Mouse (Mus musculus): ENCODE data around the gene Ppp1r37. TPM values are rescaled to one million over a fixed set of nuclear protein-coding genes. Genes with fewer than 3 reads are reported as not detected.

Ppp1r37 gene
- polyA plus RNA-seq, 1 experiment = 25.7 TPM

DNA sequence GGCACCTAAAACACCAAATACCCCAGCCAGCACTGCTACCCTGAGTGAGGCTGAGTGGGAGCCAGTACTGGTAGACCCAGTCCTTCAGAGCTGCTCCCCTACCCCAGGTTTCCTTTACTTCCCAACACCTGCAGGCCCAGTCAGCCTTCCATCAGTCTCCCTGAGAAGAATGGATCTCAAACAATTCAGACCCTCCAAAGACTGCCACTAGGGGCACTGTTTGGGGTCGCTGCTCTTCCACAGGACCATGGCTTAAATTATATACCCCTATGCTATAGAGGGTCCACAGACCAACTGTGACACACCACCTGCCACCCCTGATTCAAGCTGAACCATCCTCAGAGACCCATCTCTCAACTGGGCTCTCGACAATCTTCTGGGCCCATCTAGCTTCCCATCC lies 3.9 kb downstream of the Ppp1r37 start:
- Histone ChIP-seq H3K4me1 (ENCODE audit: control insufficient read depth, insufficient read depth, low read length) (peaks cover 43% of the 10 kb centered on the region), H3K27ac (ENCODE audit: insufficient read depth, low read depth, low read length) (peak overlapping the region; percentile 73), H3K4me3 (ENCODE audit: insufficient read depth, low read length) (no peak overlapping the region; the same call in 1 of the 2 replicates)
- TF ChIP-seq POLR2A (IDR thresholded peaks at IDR 0.05; ENCODE audit: borderline replicate concordance, low read depth, low read length) (no peak), CTCF (IDR thresholded peaks at IDR 0.05; ENCODE audit: low read depth, low read length) (no peak)

DNA sequence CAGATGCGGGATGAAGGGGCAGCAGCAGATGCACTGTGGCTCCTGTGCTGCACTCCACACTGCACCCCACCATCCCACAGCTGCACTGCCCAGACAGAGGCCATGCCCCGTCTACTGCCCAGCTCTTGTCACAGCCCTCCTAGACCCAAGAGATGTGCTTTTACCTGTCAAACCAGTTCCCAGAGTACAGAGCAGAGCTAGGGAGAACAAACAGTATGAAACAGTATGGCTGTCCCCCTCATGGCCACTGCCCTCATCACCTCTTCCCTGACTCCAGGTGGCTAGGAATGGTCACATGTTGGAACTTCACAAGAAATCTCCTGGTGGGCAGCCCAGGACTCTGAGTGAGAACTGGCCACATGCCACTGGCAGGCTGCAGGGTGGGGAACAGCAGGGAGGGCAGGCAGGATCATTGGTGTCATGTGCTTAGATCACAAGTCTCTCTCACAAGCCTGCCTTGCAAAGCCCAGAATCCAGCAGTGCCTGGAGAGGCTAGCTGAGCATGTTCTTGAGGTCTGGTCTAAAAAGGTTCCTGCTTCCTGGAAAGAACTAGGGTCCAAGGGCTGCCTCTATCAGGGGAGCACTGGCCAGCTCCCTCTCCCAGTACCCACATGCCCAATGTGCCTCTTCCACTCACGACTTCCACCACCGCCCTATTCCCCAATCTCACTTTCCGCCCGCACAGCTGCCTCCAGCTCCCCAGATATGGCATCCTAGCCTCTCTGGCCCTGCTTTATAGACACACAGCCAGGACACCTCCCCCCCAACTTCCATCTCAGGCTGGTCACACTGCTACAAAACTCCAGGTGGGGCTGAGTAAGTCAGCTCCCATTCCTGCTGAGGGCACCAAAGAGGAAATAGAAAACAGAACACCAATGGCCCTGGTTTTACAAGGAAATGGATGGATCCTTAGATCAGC lies 4.6 kb downstream of the Ppp1r37 start:
- H3K27ac ChIP-seq (ENCODE audit: insufficient read depth, low read depth, low read length) = peak overlapping the region; percentile 73
- TF ChIP-seq CTCF (IDR thresholded peaks at IDR 0.05; ENCODE audit: low read depth, low read length) = no peak
- no peak for TF ChIP-seq POLR2A (IDR thresholded peaks at IDR 0.05; ENCODE audit: borderline replicate concordance, low read depth, low read length)
- peaks cover 48% of the 10 kb centered on the region for H3K4me1 ChIP-seq (ENCODE audit: control insufficient read depth, insufficient read depth, low read length)

DNA sequence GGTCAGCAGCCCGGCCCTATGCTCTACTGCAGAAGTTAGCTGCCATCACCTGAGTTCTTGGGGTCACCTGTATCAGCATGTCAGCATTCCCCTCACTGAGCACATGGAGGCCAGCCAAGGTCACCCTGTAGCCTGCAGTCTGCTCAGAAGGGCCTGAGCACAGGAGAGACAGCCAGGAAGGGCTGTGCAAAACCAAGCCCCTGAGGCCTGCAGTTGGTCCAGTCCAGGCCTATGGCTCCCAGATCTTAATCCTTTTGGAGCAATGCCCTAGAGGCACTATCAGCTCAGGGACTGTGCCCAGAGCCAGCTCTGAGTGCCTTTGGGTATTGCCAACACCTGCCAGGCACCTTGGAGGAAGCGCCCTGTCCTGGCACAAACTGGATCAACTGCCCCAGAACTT lies 5.8 kb downstream of the Ppp1r37 start:
- H3K4me1 ChIP-seq (ENCODE audit: control insufficient read depth, insufficient read depth, low read length) = peaks cover 56% of the 10 kb centered on the region
- H3K27ac ChIP-seq (ENCODE audit: insufficient read depth, low read depth, low read length) = no peak overlapping the region
- TF ChIP-seq CTCF (IDR thresholded peaks at IDR 0.05; ENCODE audit: low read depth, low read length) (no peak), POLR2A (IDR thresholded peaks at IDR 0.05; ENCODE audit: borderline replicate concordance, low read depth, low read length) (no peak)

More for the DNA sequence above, 4.6 kb downstream of the Ppp1r37 start:
- no peak overlapping the region for H3K4me3 ChIP-seq (ENCODE audit: insufficient read depth, low read length)

DNA sequence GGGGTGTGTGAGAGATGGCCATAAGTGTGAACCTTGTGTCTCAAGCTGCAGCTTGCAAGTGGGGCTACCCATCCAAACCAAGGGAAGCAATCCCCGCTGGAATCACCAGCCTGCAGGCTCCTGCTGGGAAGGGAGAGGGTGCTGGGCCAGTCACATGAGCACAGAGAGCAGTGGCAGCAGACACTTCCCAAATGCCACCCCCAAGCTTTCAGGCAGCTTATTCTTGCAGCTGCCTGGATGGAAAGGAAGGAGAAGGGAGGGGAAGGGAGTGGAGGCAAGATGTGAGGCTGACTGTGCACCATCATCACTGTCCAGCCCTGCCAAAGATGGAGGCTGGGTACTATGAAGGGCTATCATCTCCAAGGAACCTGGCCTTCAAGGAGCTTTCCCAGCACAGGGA lies 8.7 kb downstream of the Ppp1r37 start:
- Histone ChIP-seq H3K4me3 (ENCODE audit: insufficient read depth, low read length) (no peak overlapping the region), H3K4me1 (ENCODE audit: control insufficient read depth, insufficient read depth, low read length) (peaks cover 52% of the 10 kb centered on the region), H3K27ac (ENCODE audit: insufficient read depth, low read depth, low read length) (peak overlapping the region; percentile 26; the same call in 1 of the 2 replicates)
- TF ChIP-seq POLR2A (IDR thresholded peaks at IDR 0.05; ENCODE audit: borderline replicate concordance, low read depth, low read length) (no peak), CTCF (IDR thresholded peaks at IDR 0.05; ENCODE audit: low read depth, low read length) (no peak)

More for the DNA sequence above, 5.8 kb downstream of the Ppp1r37 start:
- H3K4me3 ChIP-seq (ENCODE audit: insufficient read depth, low read length) = no peak overlapping the region

DNA sequence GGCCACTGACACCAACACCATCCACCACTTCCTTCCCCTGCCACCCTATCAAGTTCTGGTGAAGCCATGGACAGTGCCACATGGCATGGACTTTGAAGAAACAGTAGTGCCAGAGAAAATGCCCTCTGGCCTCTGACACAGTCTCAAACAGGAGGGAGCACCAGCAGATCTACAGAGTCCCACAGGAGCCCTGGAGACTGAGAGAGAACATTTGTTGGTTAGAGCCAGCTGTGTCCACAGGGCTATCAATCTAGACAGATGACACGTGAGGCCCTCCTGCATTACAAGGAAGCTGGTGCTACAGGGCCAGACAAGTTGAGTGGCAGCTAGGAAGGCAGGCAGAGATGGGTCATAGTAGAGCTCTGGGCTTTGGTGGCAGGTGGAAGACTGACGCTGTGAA lies 10.4 kb downstream of the Ppp1r37 start:
- no peak for TF ChIP-seq CTCF (IDR thresholded peaks at IDR 0.05; ENCODE audit: low read depth, low read length)
- TF ChIP-seq POLR2A (IDR thresholded peaks at IDR 0.05; ENCODE audit: borderline replicate concordance, low read depth, low read length) = no peak
- H3K4me3 ChIP-seq (ENCODE audit: insufficient read depth, low read length) = no peak overlapping the region
- no peak overlapping the region for H3K27ac ChIP-seq (ENCODE audit: insufficient read depth, low read depth, low read length)
- H3K4me1 ChIP-seq (ENCODE audit: control insufficient read depth, insufficient read depth, low read length) = peaks cover 34% of the 10 kb centered on the region

DNA sequence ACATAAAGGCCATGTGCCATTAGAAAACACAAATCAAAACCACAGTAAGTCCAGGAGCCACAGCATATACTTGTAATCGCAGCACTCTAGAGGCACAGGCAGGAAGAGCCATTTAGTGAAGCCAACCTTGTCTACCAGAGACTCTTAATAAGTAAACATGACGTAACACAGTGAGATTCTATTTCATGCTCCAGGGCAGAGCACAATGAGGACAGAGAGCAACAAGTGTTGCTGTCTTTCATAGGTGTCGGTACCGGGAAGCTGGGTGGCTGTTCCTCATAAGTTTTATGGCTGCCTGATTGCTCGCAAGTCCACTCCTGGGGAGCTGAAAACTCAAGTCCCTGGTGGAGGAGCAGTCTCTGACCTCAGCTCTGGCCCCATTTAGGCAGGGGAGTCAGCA lies 11.2 kb downstream of the Ppp1r37 start:
- H3K4me1 ChIP-seq (ENCODE audit: control insufficient read depth, insufficient read depth, low read length) = peaks cover 29% of the 10 kb centered on the region
- no peak overlapping the region for H3K4me3 ChIP-seq (ENCODE audit: insufficient read depth, low read length)
- TF ChIP-seq POLR2A (IDR thresholded peaks at IDR 0.05; ENCODE audit: borderline replicate concordance, low read depth, low read length) (no peak), CTCF (IDR thresholded peaks at IDR 0.05; ENCODE audit: low read depth, low read length) (no peak)
- H3K27ac ChIP-seq (ENCODE audit: insufficient read depth, low read depth, low read length) = no peak overlapping the region

DNA sequence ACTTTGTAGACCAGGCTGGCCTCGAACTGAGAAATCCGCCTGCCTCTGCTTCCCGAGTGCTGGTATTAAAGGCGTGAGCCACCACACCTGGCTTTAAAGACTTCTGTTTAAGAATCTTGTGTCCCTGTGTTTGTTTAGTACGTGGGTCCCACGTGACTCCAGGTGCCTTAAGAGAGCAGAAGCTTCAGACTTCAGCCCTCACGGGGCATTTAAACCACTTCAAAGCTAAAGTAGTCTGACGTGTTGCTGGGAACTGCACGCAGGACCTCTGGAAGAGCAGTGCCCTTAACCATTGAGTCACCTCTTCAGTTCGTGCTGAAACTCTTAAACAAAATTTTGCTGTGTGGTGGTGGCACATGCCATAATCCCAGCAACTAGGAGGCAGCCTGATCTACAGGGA lies 13.5 kb downstream of the Ppp1r37 start:
- TF ChIP-seq POLR2A (IDR thresholded peaks at IDR 0.05; ENCODE audit: borderline replicate concordance, low read depth, low read length) = no peak
- no peak for TF ChIP-seq CTCF (IDR thresholded peaks at IDR 0.05; ENCODE audit: low read depth, low read length)
- H3K27ac ChIP-seq (ENCODE audit: insufficient read depth, low read depth, low read length) = no peak overlapping the region

DNA sequence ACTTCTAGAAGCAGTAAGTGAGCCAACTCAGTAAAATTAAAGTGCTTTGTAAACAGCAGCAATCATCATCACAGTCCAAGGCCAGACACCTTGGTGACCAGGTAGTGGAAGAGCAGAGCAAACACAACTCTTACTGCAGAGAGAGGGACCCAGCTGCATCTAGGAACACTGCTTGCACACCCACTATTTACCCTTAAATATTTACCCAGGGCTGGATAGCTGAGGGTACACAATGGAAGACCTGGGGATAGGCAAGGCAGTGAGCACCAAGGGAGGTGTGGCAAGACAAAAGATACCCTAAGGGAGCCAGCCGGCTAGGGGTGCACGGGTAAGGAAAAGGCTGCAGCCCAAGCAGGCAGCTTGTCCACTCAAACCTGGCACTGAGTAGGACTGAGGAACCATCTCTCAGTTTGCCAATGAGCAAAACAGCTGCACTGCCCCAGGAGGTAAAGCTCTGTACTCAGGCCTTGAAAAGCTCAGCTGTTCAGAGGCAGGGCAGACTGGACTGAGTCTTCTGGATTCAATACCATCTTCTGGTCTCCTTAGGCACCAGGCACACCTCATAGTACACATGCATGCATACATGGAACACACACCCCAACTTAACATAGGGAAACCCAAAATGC lies 15.4 kb downstream of the Ppp1r37 start:
- no peak overlapping the region for H3K27ac ChIP-seq (ENCODE audit: insufficient read depth, low read depth, low read length)
- peaks cover 9% of the 10 kb centered on the region for H3K4me1 ChIP-seq (ENCODE audit: control insufficient read depth, insufficient read depth, low read length)
- TF ChIP-seq CTCF (IDR thresholded peaks at IDR 0.05; ENCODE audit: low read depth, low read length) (no peak), POLR2A (IDR thresholded peaks at IDR 0.05; ENCODE audit: borderline replicate concordance, low read depth, low read length) (no peak)
- H3K4me3 ChIP-seq (ENCODE audit: insufficient read depth, low read length) = no peak overlapping the region

More for the DNA sequence above, 13.5 kb downstream of the Ppp1r37 start:
- H3K4me3 ChIP-seq (ENCODE audit: insufficient read depth, low read length) = no peak overlapping the region
- peaks cover 22% of the 10 kb centered on the region for H3K4me1 ChIP-seq (ENCODE audit: control insufficient read depth, insufficient read depth, low read length)

DNA sequence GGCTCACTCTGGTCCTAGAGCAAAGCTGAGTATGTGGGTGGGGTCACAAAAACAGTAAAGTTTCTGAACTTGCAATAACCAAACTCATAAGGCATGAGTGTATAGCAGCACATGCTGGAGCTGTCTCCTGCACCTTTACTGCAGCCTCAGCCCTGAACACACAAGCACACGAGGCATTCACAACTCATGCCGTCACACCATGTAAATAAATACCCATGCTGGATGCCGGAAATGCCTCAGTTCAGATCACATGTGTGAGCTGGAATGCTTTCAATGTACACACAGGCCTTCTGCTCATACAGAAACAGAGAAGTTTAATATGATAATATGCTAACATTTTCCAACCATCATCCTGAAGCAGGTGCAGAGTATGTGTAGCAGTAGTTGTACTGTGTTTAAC lies 16.9 kb downstream of the Ppp1r37 start:
- TF ChIP-seq POLR2A (IDR thresholded peaks at IDR 0.05; ENCODE audit: borderline replicate concordance, low read depth, low read length) (no peak), CTCF (IDR thresholded peaks at IDR 0.05; ENCODE audit: low read depth, low read length) (no peak)
- Histone ChIP-seq H3K4me1 (ENCODE audit: control insufficient read depth, insufficient read depth, low read length) (no peaks in the 10 kb centered on the region), H3K27ac (ENCODE audit: insufficient read depth, low read depth, low read length) (no peak overlapping the region), H3K4me3 (ENCODE audit: insufficient read depth, low read length) (no peak overlapping the region)

DNA sequence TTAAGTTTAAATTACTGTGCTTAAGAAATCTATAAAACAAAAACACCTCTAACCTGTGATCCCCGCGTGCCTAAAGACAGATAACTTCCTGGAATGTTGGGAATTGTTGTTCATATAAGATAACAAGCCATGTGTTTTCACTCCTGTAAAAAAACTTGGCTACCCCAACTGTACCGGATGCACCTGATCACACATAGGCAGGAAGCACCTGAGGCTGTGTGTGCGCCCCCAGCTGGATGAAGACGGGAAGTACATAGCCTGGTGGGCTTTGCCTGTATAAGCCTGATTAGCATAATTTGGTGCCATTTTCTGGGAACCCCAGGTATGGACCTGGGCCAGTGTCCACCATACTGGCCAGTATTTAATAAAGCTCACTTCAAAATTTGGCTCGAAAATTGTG lies 19.3 kb downstream of the Ppp1r37 start:
- no peaks in the 10 kb centered on the region for H3K4me1 ChIP-seq (ENCODE audit: control insufficient read depth, insufficient read depth, low read length)
- H3K27ac ChIP-seq (ENCODE audit: insufficient read depth, low read depth, low read length) = no peak overlapping the region
- TF ChIP-seq POLR2A (IDR thresholded peaks at IDR 0.05; ENCODE audit: borderline replicate concordance, low read depth, low read length) = no peak
- TF ChIP-seq CTCF (IDR thresholded peaks at IDR 0.05; ENCODE audit: low read depth, low read length) = peak; percentile 26; the same call in 1 of the 2 replicates
- no peak overlapping the region for H3K4me3 ChIP-seq (ENCODE audit: insufficient read depth, low read length)
